Mouse (Mus musculus) cerebellum, postnatal 10 days (tissue): Measurements from ENCODE around the gene Chmp2a.

Experiments
- DNase-seq, 2 experiments: peaks; one replicate each; pipeline ENCODE4 v3.0.0; 2021; ENCODE audit warnings: mixed read lengths in 2 of 2

Gene Chmp2a

DNA sequence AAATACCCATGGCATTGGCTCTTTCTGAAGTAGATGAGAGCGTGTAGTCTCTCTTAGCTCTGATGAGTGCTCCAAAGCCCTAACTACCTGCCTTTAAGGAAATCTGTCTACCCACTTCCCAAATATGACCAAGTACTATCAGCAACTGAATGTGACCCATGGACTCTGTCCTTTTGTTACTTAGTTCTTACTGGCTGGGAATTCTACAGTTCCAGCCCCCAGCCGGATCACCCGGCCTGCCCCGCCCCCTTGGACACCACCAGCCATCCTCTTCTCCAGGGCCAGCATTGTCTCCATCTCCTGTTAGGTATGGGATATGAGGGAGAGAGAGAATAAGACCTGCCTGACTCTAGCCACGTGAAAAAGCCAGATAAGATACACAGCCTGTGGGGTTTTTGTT, 36.6 kb downstream of the Chmp2a start, which contains the start of gene Slc27a5:
Gene Slc27a5, minus strand, starts transcription at position 140 of the 400 bp plus-strand sequence.
- no peak for DNase-seq

DNA sequence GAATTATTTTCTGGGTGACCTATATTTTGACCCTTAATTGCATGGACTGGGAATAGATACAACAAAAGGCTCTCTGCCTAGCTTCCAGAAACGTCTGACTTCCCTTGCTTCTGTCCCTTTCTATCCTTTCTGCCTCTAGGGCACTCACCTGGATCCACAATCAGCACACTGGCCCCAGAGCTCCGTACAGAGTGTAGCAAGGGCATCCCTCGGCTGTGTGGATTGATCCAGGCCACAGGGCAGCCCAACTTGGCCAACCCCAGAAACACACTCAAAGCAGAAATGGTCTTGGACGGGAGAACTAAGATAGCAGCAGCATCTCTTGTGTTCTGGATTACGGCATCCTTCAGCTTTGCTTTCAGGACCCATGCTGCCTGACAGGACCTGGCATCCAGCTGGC, 37.4 kb downstream of the Chmp2a start:
- DNase-seq, result no peak

DNA sequence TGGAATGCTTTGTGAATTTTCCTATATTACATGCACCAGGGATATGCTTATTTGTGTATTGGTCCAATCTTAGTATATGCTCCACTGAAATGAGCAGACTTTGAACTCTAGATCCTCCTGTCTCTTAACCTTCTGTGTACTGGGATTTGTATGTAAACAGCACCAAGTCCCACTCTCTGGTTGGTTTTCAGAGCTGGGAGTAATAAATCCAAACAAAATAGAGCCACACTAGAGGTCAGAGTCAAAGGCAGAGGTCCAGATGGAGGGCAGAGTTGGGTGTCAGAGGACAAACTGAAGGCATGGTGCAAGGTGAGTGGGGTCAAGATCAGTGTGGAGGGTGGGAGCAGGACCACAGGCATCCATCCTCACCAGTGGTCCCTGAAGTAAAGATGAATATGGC, 38.7 kb downstream of the Chmp2a start:
- DNase-seq, result no peak

GRCm38 (mm10) chr7:12993148-12993547, 41.5 kb downstream of the Chmp2a start:
- no peak for DNase-seq

DNA sequence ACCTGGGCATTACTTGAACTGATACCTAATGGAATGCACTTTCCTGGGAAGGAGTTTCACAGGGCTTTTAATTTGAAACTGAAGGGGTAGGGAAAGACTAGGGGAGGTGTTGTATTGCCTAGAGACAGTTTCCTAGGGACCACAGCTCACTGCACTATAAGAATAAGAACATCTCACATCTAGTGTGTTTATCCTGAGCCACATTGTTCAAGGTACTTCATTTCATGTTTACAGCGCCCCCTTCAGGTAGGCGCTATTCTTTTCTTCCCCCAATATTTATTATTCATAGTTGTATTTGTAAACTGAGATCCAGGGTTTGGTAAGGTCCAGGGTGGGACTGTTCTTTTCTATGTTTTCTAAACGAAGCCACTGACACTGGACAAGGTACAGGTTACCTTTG, 42.4 kb downstream of the Chmp2a start:
- DNase-seq, result peak; percentile 25 to 41

DNA sequence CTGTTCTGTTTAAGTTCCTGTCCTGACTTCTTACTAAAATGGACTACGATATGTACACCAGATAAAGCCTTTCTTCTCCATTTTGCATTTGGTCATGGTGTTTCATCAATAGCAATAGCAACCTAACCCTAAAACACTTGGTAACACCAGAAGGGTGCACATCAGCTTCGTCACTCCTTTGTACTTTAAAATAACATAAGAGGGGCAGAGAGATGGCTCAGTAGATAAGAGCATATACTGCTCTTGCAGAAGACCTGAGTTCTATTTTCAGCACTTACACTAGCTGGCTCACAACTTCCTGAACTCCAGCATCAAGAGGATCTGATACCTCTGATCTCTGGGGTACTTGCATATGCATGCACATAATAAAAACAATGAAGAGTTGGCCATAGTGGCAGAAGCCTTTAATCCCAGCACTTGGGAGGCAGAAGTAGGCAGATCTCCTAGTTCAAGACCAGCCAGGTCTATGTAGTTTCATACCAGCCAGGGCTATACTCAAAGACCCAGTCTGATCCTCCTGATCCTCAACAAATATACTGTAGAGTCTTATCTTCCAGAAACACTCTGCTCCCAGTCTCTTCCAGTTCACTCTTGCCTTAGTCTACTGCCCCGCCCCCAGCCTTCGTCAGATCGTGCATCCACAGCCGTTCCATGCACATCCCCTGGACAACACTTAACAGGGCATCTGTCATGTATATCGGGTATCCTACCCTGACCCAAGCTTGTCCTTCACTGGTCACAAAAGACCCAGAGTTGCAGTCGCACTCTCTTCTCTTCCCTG, 47.0 kb downstream of the Chmp2a start:
- DNase-seq, result no peak

DNA sequence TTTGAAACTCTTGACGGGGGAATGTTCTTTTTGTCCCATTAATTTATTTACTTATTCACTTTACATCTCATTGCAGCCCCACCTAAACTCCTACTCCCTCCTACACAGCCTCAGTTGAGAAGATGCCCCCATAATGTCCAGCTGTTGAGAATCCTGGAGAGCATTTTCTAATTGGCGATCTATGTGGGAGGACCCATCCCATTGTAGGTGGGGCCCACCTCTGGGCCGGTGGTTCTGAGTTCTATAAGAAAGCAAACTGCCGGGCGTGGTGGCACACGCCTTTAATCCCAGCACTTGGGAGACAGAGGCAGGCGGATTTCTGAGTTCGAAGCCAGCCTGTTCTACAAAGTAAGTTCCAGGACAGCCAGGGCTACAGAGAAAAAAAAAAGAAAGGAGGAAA, 47.7 kb downstream of the Chmp2a start:
- DNase-seq, result no peak

- no peak for DNase-seq
Observed at GRCm38 (mm10) chr7:12985724-12986123, 48.9 kb downstream of the Chmp2a start.
